Mouse (Mus musculus) embryonic facial prominence, embryonic 14.5 days (tissue): ENCODE results near the gene Cd5. TPM values are rescaled to one million over a fixed set of nuclear protein-coding genes. Genes with fewer than 3 reads are reported as not detected.

Experiments used
- ATAC-seq: fragments of 200-750 bp; cut with Nextera tagmentation; 2 replicates; pipeline ENCODE4 v1.8.0; 2017; ENCODE audit warnings: low read depth, moderate number of reproducible peaks, moderate TSS enrichment
- DNase-seq: peaks from one replicate; pipeline ENCODE4 v3.0.0-alpha.2; 2015; ENCODE audit warnings: low spot score
- H3K27ac ChIP-seq: fragments of 300-500 bp; sonication (generic); replicated peaks from 2 replicates; pipeline ENCODE4 v1.5.1; 2014; ENCODE audit warnings: low read depth, mild to moderate bottlenecking, low read length, moderate library complexity
- H3K27me3 ChIP-seq: fragments of 300-500 bp; sonication (generic); replicated peaks from 2 replicates; pipeline ENCODE4 v1.6.1; 2014; ENCODE audit warnings: low read length; ENCODE audit not compliant: control insufficient read depth, insufficient read depth
- H3K36me3 ChIP-seq: fragments of 300-500 bp; sonication (generic); 2 replicates; pipeline ENCODE4 v1.6.1; 2014; ENCODE audit warnings: low read length, mixed read lengths; ENCODE audit not compliant: control insufficient read depth, insufficient read depth
- H3K4me1 ChIP-seq: fragments of 300-500 bp; sonication (generic); 2 replicates; pipeline ENCODE4 v1.6.1; 2014; ENCODE audit warnings: antibody characterized with exemption, low read length; ENCODE audit not compliant: control insufficient read depth, insufficient read depth
- H3K4me2 ChIP-seq: fragments of 300-500 bp; sonication (generic); 2 replicates; pipeline ENCODE4 v1.6.1; 2014; ENCODE audit warnings: low read depth, mild to moderate bottlenecking, low read length, moderate library complexity, mixed read lengths
- H3K4me3 ChIP-seq: fragments of 300-500 bp; sonication (generic); 2 replicates; pipeline ENCODE4 v1.5.1; 2014; ENCODE audit warnings: low read depth, mild to moderate bottlenecking, low read length
- H3K9ac ChIP-seq: fragments of 300-500 bp; sonication (generic); 2 replicates; pipeline ENCODE4 v1.6.1; 2014; ENCODE audit warnings: low read depth, mild to moderate bottlenecking, low read length, moderate library complexity, mixed read lengths
- H3K9me3 ChIP-seq: fragments of 300-500 bp; sonication (generic); 2 replicates; pipeline ENCODE4 v1.6.1; 2016; ENCODE audit warnings: low read length; ENCODE audit not compliant: control insufficient read depth
- WGBS: fragments of 180-500 bp; shearing (Covaris S2); extraction: QIAGEN DNeasy Blood & Tissue Kit; methylation state at CpG from one replicate; pipeline ENCODE4 v1.1.7; 2014; 5-methylcytosine and 5-hydroxymethylcytosine counted together
- polyA plus RNA-seq: library from polyadenylated mRNA; unstranded; fragments of >200 nt; fragmentation: Nextera tagmentation; extraction: Ambion mirVana; gene quantifications from 2 replicates; pipeline ENCODE4 v1.2.1, GENCODE M21; 2014

Gene Cd5
- polyA plus RNA-seq, 1 experiment from 2014 or later, result 0.78 TPM

DNA sequence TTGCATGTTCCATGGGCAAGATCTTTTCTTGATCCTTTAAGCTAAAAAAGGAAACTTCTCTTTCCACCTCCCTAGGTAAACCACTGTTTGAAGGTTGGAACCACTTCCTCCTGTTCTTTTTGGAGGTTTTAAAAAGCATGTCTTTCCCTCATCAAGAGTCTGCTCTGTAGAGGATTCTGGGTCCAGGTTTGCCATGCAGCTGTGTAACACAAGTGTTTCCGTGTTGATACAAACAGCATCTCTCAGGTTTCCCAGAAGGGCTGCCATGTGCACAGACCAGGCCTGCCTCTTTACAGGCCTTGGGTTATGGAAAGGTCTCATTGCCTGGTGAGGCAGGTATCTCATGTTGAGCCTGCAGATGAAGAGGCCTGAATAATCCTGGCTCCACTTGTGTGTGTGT, 12.8 kb upstream of the Cd5 start:
- Histone ChIP-seq H3K4me2 (no peak overlapping the region), H3K9me3 (no peaks in the 10 kb centered on the region), H3K4me1 (no peaks in the 10 kb centered on the region), H3K27me3 (no peaks in the 10 kb centered on the region), H3K36me3 (no peaks in the 10 kb centered on the region), H3K27ac (no peak overlapping the region), H3K4me3 (no peak overlapping the region), H3K9ac (no peak overlapping the region)
- ATAC-seq (no peak), DNase-seq (no peak)
- 76% methylated on average over 1 of the region's 1 CpGs for WGBS

DNA sequence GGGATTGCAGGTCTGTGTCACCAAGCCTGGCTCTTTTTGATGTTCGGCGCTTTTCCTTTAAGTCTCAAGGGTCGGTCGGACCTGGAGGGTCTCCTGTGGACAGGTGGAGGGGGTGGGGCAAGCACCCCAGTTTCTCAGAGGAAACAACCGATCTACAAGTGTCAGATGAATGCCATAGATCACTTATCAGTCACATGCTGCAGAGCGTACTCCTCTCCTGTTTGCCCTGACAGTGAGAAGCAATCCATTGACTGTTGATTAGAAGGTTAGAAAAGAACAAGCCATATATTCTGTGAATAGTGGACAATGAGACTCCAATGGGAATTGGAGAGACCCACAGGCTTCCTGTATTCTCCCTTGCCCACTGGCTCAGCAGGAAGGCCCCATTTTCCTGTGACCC, 11.4 kb upstream of the Cd5 start:
- no peak for DNase-seq
- 86% methylated on average over 6 of the region's 6 CpGs for WGBS

GRCm38 (mm10) chr19:10749295-10749694, 10.5 kb upstream of the Cd5 start:
- Histone ChIP-seq H3K9ac (no peak overlapping the region), H3K9me3 (no peaks in the 10 kb centered on the region), H3K4me3 (no peak overlapping the region), H3K4me2 (no peak overlapping the region), H3K36me3 (no peaks in the 10 kb centered on the region), H3K4me1 (no peaks in the 10 kb centered on the region), H3K27me3 (no peaks in the 10 kb centered on the region), H3K27ac (no peak overlapping the region)
- DNase-seq (no peak), ATAC-seq (no peak)
- 84% methylated on average over 6 of the region's 6 CpGs for WGBS

More for the DNA sequence above, 11.4 kb upstream of the Cd5 start:
- no peak for ATAC-seq
- no peak overlapping the region for H3K4me3 ChIP-seq
- no peaks in the 10 kb centered on the region for H3K4me1 ChIP-seq
- H3K4me2 ChIP-seq, result no peak overlapping the region
- H3K9ac ChIP-seq, result no peak overlapping the region
- H3K36me3 ChIP-seq, result no peaks in the 10 kb centered on the region
- H3K9me3 ChIP-seq, result no peaks in the 10 kb centered on the region
- H3K27ac ChIP-seq, result no peak overlapping the region
- H3K27me3 ChIP-seq, result no peaks in the 10 kb centered on the region

DNA sequence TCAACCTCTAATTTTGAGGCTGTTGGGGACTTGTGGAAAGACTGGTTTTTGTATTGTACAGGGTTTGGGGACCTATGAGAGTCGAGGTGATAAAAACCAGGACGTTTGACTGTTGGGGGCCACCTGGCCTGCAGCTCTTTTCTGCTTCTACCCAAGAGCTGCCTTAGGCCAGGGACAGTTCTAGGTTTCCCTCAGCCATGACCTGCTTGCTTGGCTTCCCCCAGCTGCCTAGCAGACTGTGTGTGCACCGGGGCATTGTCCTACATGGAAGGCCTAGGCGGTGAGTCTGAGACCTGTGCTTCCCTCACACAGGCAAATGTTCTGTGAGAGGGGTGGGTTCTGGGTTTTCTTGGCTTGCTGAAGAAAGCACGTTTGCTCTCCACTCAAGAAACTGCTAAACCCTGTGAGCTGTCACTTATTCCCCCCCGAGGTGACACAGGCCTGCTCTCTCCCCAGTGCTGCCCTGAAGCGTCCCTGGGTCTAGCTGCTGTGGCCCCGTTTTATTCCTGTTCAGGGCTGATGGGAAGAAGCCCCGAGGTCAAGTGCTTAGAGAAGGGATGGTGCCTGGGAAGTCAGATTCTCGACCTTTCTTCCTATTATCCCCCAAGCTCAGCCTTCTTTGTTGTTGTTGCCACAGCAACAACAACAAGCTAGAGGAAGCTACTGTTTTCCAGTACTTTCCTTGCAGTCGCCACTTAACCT, 9.8 kb upstream of the Cd5 start:
- H3K27ac ChIP-seq, result no peak overlapping the region
- no peaks in the 10 kb centered on the region for H3K36me3 ChIP-seq
- no peak for DNase-seq
- no peak overlapping the region for H3K9ac ChIP-seq
- H3K4me3 ChIP-seq, result no peak overlapping the region
- ATAC-seq, result no peak
- H3K4me2 ChIP-seq, result no peak overlapping the region
- H3K27me3 ChIP-seq, result no peaks in the 10 kb centered on the region
- H3K9me3 ChIP-seq, result no peaks in the 10 kb centered on the region
- H3K4me1 ChIP-seq, result no peaks in the 10 kb centered on the region
- 64% methylated on average over 11 of the region's 11 CpGs for WGBS

GRCm38 (mm10) chr19:10747718-10748117, 8.9 kb upstream of the Cd5 start:
- H3K36me3 ChIP-seq, result no peaks in the 10 kb centered on the region
- no peak overlapping the region for H3K4me3 ChIP-seq
- H3K27ac ChIP-seq, result no peak overlapping the region
- H3K4me1 ChIP-seq, result no peaks in the 10 kb centered on the region
- no peak overlapping the region for H3K9ac ChIP-seq
- DNase-seq (no peak), ATAC-seq (no peak)
- 83% methylated on average over 6 of the region's 6 CpGs for WGBS
- no peaks in the 10 kb centered on the region for H3K27me3 ChIP-seq
- no peaks in the 10 kb centered on the region for H3K9me3 ChIP-seq
- no peak overlapping the region for H3K4me2 ChIP-seq

DNA sequence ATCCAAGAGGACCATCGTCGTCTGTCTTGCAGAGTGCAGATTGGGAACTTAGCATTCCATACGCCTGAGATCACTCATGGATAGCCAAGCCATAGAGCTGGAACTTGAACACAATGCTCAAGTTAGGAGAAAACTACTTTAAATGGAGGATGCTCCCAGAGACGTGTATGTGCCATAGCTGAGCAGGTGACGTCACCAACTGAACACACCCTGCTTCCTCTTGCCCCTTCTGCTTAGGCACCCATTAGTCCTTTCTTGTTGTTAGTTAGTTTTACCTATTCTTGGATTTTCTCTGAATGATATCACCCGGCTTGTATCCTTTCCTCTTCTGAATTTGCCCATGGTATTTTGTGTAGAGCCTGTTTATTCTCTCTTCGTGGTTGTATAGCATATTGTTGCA, 8.4 kb upstream of the Cd5 start:
- H3K36me3 ChIP-seq, result no peaks in the 10 kb centered on the region
- no peak overlapping the region for H3K9ac ChIP-seq
- no peak overlapping the region for H3K4me3 ChIP-seq
- no peak overlapping the region for H3K4me2 ChIP-seq
- ATAC-seq (no peak), DNase-seq (no peak)
- H3K27me3 ChIP-seq, result no peaks in the 10 kb centered on the region
- no peaks in the 10 kb centered on the region for H3K9me3 ChIP-seq
- H3K27ac ChIP-seq, result no peak overlapping the region
- 79% methylated on average over 7 of the region's 7 CpGs for WGBS
- H3K4me1 ChIP-seq, result no peaks in the 10 kb centered on the region

GRCm38 (mm10) chr19:10742565-10742964, 3.8 kb upstream of the Cd5 start:
- Histone ChIP-seq H3K36me3 (no peaks in the 10 kb centered on the region), H3K4me3 (no peak overlapping the region), H3K9ac (no peak overlapping the region), H3K4me2 (no peak overlapping the region), H3K27ac (no peak overlapping the region), H3K9me3 (no peaks in the 10 kb centered on the region), H3K27me3 (no peaks in the 10 kb centered on the region), H3K4me1 (no peaks in the 10 kb centered on the region)
- no peak for DNase-seq
- ATAC-seq, result no peak
- WGBS, result 70% methylated on average over 3 of the region's 3 CpGs

- H3K9me3 ChIP-seq, result no peaks in the 10 kb centered on the region
- no peak overlapping the region for H3K4me2 ChIP-seq
- no peaks in the 10 kb centered on the region for H3K4me1 ChIP-seq
- no peak overlapping the region for H3K27ac ChIP-seq
- no peak overlapping the region for H3K9ac ChIP-seq
- no peaks in the 10 kb centered on the region for H3K27me3 ChIP-seq
- H3K4me3 ChIP-seq, result no peak overlapping the region
- DNase-seq (no peak), ATAC-seq (no peak)
- 82% methylated on average over 6 of the region's 6 CpGs for WGBS
- no peaks in the 10 kb centered on the region for H3K36me3 ChIP-seq
Measured at GRCm38 (mm10) chr19:10742145-10742544, 3.3 kb upstream of the Cd5 start.
